ENCODE assay signal across 15 mouse cellular contexts in the genomic region with DNA sequence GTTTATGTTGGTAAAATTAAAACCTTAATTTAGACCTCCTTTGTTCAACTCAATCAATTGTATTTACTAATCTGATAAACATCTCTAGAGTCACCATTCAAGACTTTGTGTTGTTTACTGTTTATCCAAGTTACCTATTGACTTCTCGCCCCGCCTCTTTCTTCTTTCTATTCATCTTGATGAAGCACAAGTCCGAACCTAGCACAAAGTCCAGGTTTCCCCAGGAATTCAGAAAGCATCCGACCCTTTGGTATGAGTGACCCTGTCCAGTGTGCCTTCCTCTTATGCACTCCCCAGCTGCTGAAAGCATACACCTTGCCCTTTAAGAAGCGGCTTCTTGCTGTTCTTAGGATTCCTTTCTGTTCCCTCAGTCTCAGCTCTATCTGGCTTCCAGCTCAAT. TPM values are rescaled to one million over a fixed set of nuclear protein-coding genes. Genes with fewer than 3 reads are reported as not detected.
"Had no signal": no experiment of that assay in that cellular context is flagged by ENCODE, and none has a peak within 500 bp of the region (broad histone marks: within the 10 kb centered on the region; RNA-seq: fewer than 3 reads in every experiment).

No protein-coding gene starts in this region.

- DNase-seq: layer of hippocampus, adult 9-11 months; liver; lung, adult 18-20 months; lung, postnatal 10 days; lung, postnatal 36 days; thymus, adult 18-20 months; thymus, postnatal 36 days had no signal

- ATAC-seq: intestine, embryonic 15.5 days; liver, embryonic 12.5 days; midbrain, embryonic 13.5 days; midbrain, embryonic 16.5 days had no signal

RNA-seq across cellular contexts. Expression of a gene that starts 41.3 kb away (rescaled TPM):
- total RNA-seq: layer of hippocampus, adult 2 months; layer of hippocampus, postnatal 25 days; left cerebral cortex, adult 18-20 months; left cerebral cortex, postnatal 25 days had no signal
